Mouse (Mus musculus): ENCODE measurements around the gene Isx. TPM values are rescaled to one million over a fixed set of nuclear protein-coding genes. Genes with fewer than 3 reads are reported as not detected.
A peak's percentile ranks its signal among the peaks of the same experiment; 100 is the strongest.

Isx gene
- 8.7 and 8.8 TPM in 2 replicates for polyA plus RNA-seq (2015; fragmentation: Nextera tagmentation; extraction: Ambion mirVana)

DNA sequence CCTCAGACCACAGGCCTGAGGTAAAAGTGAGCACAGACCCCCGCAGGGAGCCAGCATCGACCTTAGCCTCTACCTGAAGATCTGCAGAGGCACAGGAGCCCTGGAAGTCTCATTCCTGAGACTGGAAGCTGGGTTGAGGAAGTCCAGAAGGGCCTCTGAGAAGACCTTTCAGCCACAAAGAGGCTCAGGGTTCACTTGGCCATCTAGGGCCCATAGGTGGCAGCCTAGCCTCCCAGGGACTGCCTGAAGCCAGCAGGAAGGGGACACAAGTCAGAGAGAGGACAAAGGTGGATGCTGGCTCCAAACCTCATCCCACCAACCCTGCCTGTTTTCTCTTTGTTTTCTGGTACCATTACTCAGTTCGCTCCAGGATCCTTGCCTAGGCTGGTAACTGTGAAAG is at the start of gene Isx:
Gene Isx, plus strand, starts transcription at position 234 of the 400 bp plus-strand sequence.
- no peaks in the 10 kb centered on the region for H3K27me3 ChIP-seq (ENCODE audit: control insufficient read depth, insufficient read depth, low read length)
- no peak within 1 kb of the TSS for H3K9ac ChIP-seq (ENCODE audit: low read length)
- no peak for ATAC-seq (ENCODE audit: insufficient read depth, low FRiP score)
- H3K27ac ChIP-seq (ENCODE audit: low read length), result 0 out of 2 replicates have a peak within 1 kb of the TSS, but pooled peaks have one; percentile 10
- H3K4me1 ChIP-seq (ENCODE audit: control insufficient read depth, insufficient read depth, low read length), result peaks cover 6% of the 10 kb centered on the region; the same call in 1 of the 2 replicates
- peak within 1 kb of the TSS; percentile 22; the same call in 1 of the 2 replicates for H3K4me2 ChIP-seq (ENCODE audit: low read depth, low read length)
- H3K4me3 ChIP-seq (replicated peaks; ENCODE audit: low read length), result peak within 1 kb of the TSS; percentile 1
- 74% methylated on average over 3 of the region's 3 CpGs for WGBS
- no peaks in the 10 kb centered on the region for H3K36me3 ChIP-seq (ENCODE audit: control insufficient read depth, insufficient read depth, low read length)
- no peaks in the 10 kb centered on the region for H3K9me3 ChIP-seq (replicated peaks; ENCODE audit: control insufficient read depth, low read length)

DNA sequence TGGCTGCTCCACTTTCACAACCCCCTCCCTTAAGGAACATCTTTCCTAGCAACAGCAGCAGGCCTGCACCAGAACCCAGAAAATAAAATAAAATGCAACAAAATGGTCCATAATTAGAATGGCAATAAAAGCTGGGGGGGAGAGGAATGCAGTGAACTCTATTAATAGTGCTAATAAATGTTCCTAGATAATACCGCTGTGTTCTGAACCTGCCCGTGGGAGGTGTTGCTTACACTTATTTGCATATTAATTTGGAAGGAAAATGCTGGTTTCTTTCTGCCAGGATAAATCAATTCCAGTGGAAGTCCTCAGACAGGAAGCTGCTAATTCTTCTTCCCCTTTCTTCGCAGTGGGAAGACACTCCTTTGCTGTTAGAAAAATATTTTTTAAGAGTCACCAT is 45.3 kb upstream of the Isx start:
- no peak overlapping the region for H3K27ac ChIP-seq (ENCODE audit: low read length)
- no peak overlapping the region for H3K4me2 ChIP-seq (ENCODE audit: low read depth, low read length)
- H3K27me3 ChIP-seq (ENCODE audit: control insufficient read depth, insufficient read depth, low read length), result no peaks in the 10 kb centered on the region
- no peaks in the 10 kb centered on the region for H3K4me1 ChIP-seq (ENCODE audit: control insufficient read depth, insufficient read depth, low read length)
- no peak for ATAC-seq (ENCODE audit: insufficient read depth, low FRiP score)
- no peaks in the 10 kb centered on the region for H3K36me3 ChIP-seq (ENCODE audit: control insufficient read depth, insufficient read depth, low read length)
- H3K9ac ChIP-seq (ENCODE audit: low read length), result no peak overlapping the region
- no peak overlapping the region for H3K4me3 ChIP-seq (replicated peaks; ENCODE audit: low read length)
- 75% methylated on average over 3 of the region's 3 CpGs for WGBS
- no peaks in the 10 kb centered on the region for H3K9me3 ChIP-seq (replicated peaks; ENCODE audit: control insufficient read depth, low read length)

- Histone ChIP-seq H3K27me3 (ENCODE audit: control insufficient read depth, insufficient read depth, low read length) (no peaks in the 10 kb centered on the region), H3K36me3 (ENCODE audit: control insufficient read depth, insufficient read depth, low read length) (no peaks in the 10 kb centered on the region), H3K27ac (ENCODE audit: low read length) (no peak overlapping the region), H3K4me3 (replicated peaks; ENCODE audit: low read length) (no peak overlapping the region), H3K4me1 (ENCODE audit: control insufficient read depth, insufficient read depth, low read length) (no peaks in the 10 kb centered on the region), H3K9ac (ENCODE audit: low read length) (no peak overlapping the region), H3K9me3 (replicated peaks; ENCODE audit: control insufficient read depth, low read length) (no peaks in the 10 kb centered on the region), H3K4me2 (ENCODE audit: low read depth, low read length) (no peak overlapping the region)
- WGBS, result 45% methylated on average over 5 of the region's 5 CpGs
- no peak for ATAC-seq (ENCODE audit: insufficient read depth, low FRiP score)
These were observed 41.7 kb upstream of the Isx start for GRCm38 (mm10) chr8:74831322-74831721.

DNA sequence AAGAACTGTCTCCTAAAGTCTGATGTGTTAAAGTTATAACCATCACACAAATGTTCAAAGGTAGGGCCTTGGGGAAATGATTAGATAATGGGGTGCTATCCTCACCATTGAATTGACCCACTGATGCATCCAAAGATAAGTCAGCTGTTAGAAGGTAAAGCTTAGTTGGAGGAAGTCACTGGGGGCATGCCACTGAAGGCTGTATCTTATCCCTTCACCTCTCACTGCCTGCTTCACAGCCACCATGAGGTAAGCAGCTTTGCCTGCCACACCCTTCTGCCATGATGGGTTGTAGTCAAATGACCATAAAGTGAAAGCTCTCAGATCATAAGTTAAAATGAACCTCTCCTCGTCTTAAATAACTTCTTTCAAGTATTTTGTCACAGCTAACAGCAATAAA is 38.7 kb upstream of the Isx start:
- Histone ChIP-seq H3K4me3 (replicated peaks; ENCODE audit: low read length) (no peak overlapping the region), H3K4me2 (ENCODE audit: low read depth, low read length) (no peak overlapping the region), H3K9me3 (replicated peaks; ENCODE audit: control insufficient read depth, low read length) (no peaks in the 10 kb centered on the region), H3K27ac (ENCODE audit: low read length) (no peak overlapping the region), H3K4me1 (ENCODE audit: control insufficient read depth, insufficient read depth, low read length) (no peaks in the 10 kb centered on the region), H3K9ac (ENCODE audit: low read length) (no peak overlapping the region), H3K36me3 (ENCODE audit: control insufficient read depth, insufficient read depth, low read length) (no peaks in the 10 kb centered on the region), H3K27me3 (ENCODE audit: control insufficient read depth, insufficient read depth, low read length) (no peaks in the 10 kb centered on the region)
- 41% methylated on average over 1 of the region's 1 CpGs for WGBS
- ATAC-seq (ENCODE audit: insufficient read depth, low FRiP score), result no peak

- Histone ChIP-seq H3K4me2 (ENCODE audit: low read depth, low read length) (no peak overlapping the region), H3K27me3 (ENCODE audit: control insufficient read depth, insufficient read depth, low read length) (no peaks in the 10 kb centered on the region), H3K4me1 (ENCODE audit: control insufficient read depth, insufficient read depth, low read length) (no peaks in the 10 kb centered on the region), H3K27ac (ENCODE audit: low read length) (no peak overlapping the region), H3K36me3 (ENCODE audit: control insufficient read depth, insufficient read depth, low read length) (no peaks in the 10 kb centered on the region), H3K9me3 (replicated peaks; ENCODE audit: control insufficient read depth, low read length) (no peaks in the 10 kb centered on the region), H3K4me3 (replicated peaks; ENCODE audit: low read length) (no peak overlapping the region), H3K9ac (ENCODE audit: low read length) (no peak overlapping the region)
- 32% methylated on average over 12 of the region's 12 CpGs for WGBS
- ATAC-seq (ENCODE audit: insufficient read depth, low FRiP score), result no peak
These were observed 25.5 kb upstream of the Isx start for GRCm38 (mm10) chr8:74847376-74848048.

GRCm38 (mm10) chr8:74848707-74849106 is 24.3 kb upstream of the Isx start:
- WGBS, result 89% methylated on average over 1 of the region's 1 CpGs
- no peak for ATAC-seq (ENCODE audit: insufficient read depth, low FRiP score)
- H3K4me1 ChIP-seq (ENCODE audit: control insufficient read depth, insufficient read depth, low read length), result no peaks in the 10 kb centered on the region

DNA sequence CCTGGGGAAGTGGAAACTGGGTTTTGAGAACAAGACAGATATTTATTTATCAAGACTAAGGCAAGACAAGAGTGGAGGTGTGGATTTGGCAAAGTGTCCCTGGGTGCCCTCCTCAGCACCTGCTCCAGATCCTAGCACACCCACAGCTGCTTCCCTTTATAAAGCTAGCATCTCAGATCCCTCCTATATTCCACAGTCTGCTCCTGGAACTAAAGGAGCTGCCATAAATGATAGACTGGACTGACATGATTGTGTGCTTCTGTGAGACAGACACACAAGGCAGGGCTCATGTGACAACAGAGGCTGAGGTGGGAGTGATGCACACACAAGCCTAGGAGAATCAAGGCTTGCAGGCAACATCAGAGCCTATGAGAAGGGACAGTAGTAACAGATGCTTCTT is 22.0 kb upstream of the Isx start:
- Histone ChIP-seq H3K4me1 (ENCODE audit: control insufficient read depth, insufficient read depth, low read length) (no peaks in the 10 kb centered on the region), H3K36me3 (ENCODE audit: control insufficient read depth, insufficient read depth, low read length) (no peaks in the 10 kb centered on the region), H3K27ac (ENCODE audit: low read length) (no peak overlapping the region), H3K9ac (ENCODE audit: low read length) (no peak overlapping the region), H3K4me2 (ENCODE audit: low read depth, low read length) (no peak overlapping the region), H3K4me3 (replicated peaks; ENCODE audit: low read length) (no peak overlapping the region), H3K27me3 (ENCODE audit: control insufficient read depth, insufficient read depth, low read length) (no peaks in the 10 kb centered on the region), H3K9me3 (replicated peaks; ENCODE audit: control insufficient read depth, low read length) (no peaks in the 10 kb centered on the region)
- no peak for ATAC-seq (ENCODE audit: insufficient read depth, low FRiP score)

More at GRCm38 (mm10) chr8:74848707-74849106, 24.3 kb upstream of the Isx start:
- no peak overlapping the region for H3K4me3 ChIP-seq (replicated peaks; ENCODE audit: low read length)
- no peak overlapping the region for H3K9ac ChIP-seq (ENCODE audit: low read length)
- H3K4me2 ChIP-seq (ENCODE audit: low read depth, low read length), result no peak overlapping the region
- no peaks in the 10 kb centered on the region for H3K27me3 ChIP-seq (ENCODE audit: control insufficient read depth, insufficient read depth, low read length)
- no peak overlapping the region for H3K27ac ChIP-seq (ENCODE audit: low read length)
- no peaks in the 10 kb centered on the region for H3K9me3 ChIP-seq (replicated peaks; ENCODE audit: control insufficient read depth, low read length)
- H3K36me3 ChIP-seq (ENCODE audit: control insufficient read depth, insufficient read depth, low read length), result no peaks in the 10 kb centered on the region

GRCm38 (mm10) chr8:74851837-74852236 is 21.1 kb upstream of the Isx start:
- Histone ChIP-seq H3K36me3 (ENCODE audit: control insufficient read depth, insufficient read depth, low read length) (no peaks in the 10 kb centered on the region), H3K27ac (ENCODE audit: low read length) (no peak overlapping the region), H3K4me2 (ENCODE audit: low read depth, low read length) (no peak overlapping the region), H3K9ac (ENCODE audit: low read length) (no peak overlapping the region), H3K4me3 (replicated peaks; ENCODE audit: low read length) (no peak overlapping the region), H3K9me3 (replicated peaks; ENCODE audit: control insufficient read depth, low read length) (no peaks in the 10 kb centered on the region), H3K4me1 (ENCODE audit: control insufficient read depth, insufficient read depth, low read length) (no peaks in the 10 kb centered on the region), H3K27me3 (ENCODE audit: control insufficient read depth, insufficient read depth, low read length) (no peaks in the 10 kb centered on the region)
- WGBS, result 11% methylated on average over 3 of the region's 3 CpGs
- no peak for ATAC-seq (ENCODE audit: insufficient read depth, low FRiP score)

DNA sequence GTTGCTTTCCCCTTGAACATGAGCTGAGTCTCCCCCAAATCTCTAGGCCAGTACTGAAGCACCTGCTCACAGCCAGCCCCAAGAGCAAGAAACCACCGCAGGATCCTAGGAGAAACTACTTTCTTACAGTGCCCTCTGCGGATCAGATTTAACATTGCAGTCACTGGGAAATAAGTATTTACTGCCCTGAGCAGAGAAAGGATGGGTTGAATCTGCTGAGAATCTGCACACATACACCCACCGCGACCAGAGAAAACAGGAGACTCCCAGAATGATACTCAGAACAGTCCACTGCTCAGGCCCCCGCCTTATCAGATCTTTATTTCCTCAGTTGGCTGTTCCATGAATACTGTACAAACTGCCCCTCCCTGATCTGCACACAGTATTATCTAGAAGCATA is 19.5 kb upstream of the Isx start:
- Histone ChIP-seq H3K4me2 (ENCODE audit: low read depth, low read length) (no peak overlapping the region), H3K4me1 (ENCODE audit: control insufficient read depth, insufficient read depth, low read length) (no peaks in the 10 kb centered on the region), H3K4me3 (replicated peaks; ENCODE audit: low read length) (no peak overlapping the region), H3K36me3 (ENCODE audit: control insufficient read depth, insufficient read depth, low read length) (no peaks in the 10 kb centered on the region), H3K27ac (ENCODE audit: low read length) (no peak overlapping the region), H3K9me3 (replicated peaks; ENCODE audit: control insufficient read depth, low read length) (no peaks in the 10 kb centered on the region), H3K27me3 (ENCODE audit: control insufficient read depth, insufficient read depth, low read length) (no peaks in the 10 kb centered on the region), H3K9ac (ENCODE audit: low read length) (no peak overlapping the region)
- WGBS, result 29% methylated on average over 5 of the region's 5 CpGs
- ATAC-seq (ENCODE audit: insufficient read depth, low FRiP score), result no peak

All from stomach, embryonic 16.5 days (tissue).